Comparison of ENCODE assay signal across 27 mouse cellular contexts in genomic region chr7:111770585-111770984, GRCm38 (mm10). TPM values are rescaled to one million over a fixed set of nuclear protein-coding genes. Genes with fewer than 3 reads are reported as not detected.
A peak's percentile ranks its signal among the peaks of the same experiment; 100 is the strongest.
DNase-seq lines count a peak whose midpoint lies in the region; ATAC-seq and TF ChIP-seq lines count a peak whose summit lies in the region.
"Had no signal": no experiment of that assay in that cellular context is flagged by ENCODE, and none has a peak within 500 bp of the region (broad histone marks: within the 10 kb centered on the region; RNA-seq: fewer than 3 reads in every experiment).

No protein-coding gene starts in this region.

- DNase-seq in kidney, adult 18-20 months, result peak; percentile 13
- no peak for DNase-seq in kidney, postnatal 25 days
- no peak for DNase-seq in kidney, postnatal 14 days
- DNase-seq in lung, postnatal 14 days, result no peak
- peak; percentile 61 for DNase-seq in lung, postnatal 25 days (ENCODE audit: low spot score)
- no peak for DNase-seq in thymus, adult 2 months
- DNase-seq: adrenal gland, adult 8-10 months; adrenal gland, postnatal 25 days; cerebellum, adult 11-12 months; cerebellum, adult 8-10 months; cerebellum, postnatal 10 days; cerebellum, postnatal 36 days; embryo, embryonic 11 days; gastrocnemius, postnatal 25 days; heart, adult 18-20 months; heart, postnatal 14 days; heart, postnatal 4 days had no signal

- no peak overlapping the region for H3K4me3 ChIP-seq in kidney, embryonic 15.5 days (replicated peaks)
- H3K4me3 ChIP-seq in lung, embryonic 16.5 days (ENCODE audit: low read length), result no peak overlapping the region
- no peak overlapping the region for H3K4me3 ChIP-seq in thymus, adult 2 months (ENCODE audit: control insufficient read depth, insufficient read depth, low read length)
- H3K4me3 ChIP-seq: embryonic facial prominence, embryonic 10.5 days; embryonic facial prominence, embryonic 13.5 days; erythroblast, embryonic 14.5 days; forebrain, embryonic 12.5 days; forebrain, embryonic 15.5 days; heart, embryonic 10.5 days; heart, embryonic 13.5 days had no signal

- no peaks in the 10 kb centered on the region for H3K36me3 ChIP-seq in kidney, embryonic 15.5 days
- H3K36me3 ChIP-seq in lung, embryonic 16.5 days (ENCODE audit: control insufficient read depth, insufficient read depth, low read length), result no peaks in the 10 kb centered on the region
- no peaks in the 10 kb centered on the region for H3K36me3 ChIP-seq in thymus, adult 2 months (ENCODE audit: control insufficient read depth, insufficient read depth, low read length)
- H3K36me3 ChIP-seq: embryonic facial prominence, embryonic 10.5 days; embryonic facial prominence, embryonic 13.5 days; forebrain, embryonic 12.5 days; forebrain, embryonic 15.5 days; heart, embryonic 10.5 days had no signal

- H3K4me1 ChIP-seq in kidney, embryonic 15.5 days, result peaks cover 36% of the 10 kb centered on the region
- peaks cover 22% of the 10 kb centered on the region for H3K4me1 ChIP-seq in lung, embryonic 16.5 days (replicated peaks; ENCODE audit: control insufficient read depth, insufficient read depth, low read length)
- H3K4me1 ChIP-seq in thymus, adult 2 months (replicated peaks; ENCODE audit: control insufficient read depth, insufficient read depth, low read length), result no peaks in the 10 kb centered on the region
- H3K4me1 ChIP-seq: embryonic facial prominence, embryonic 10.5 days; forebrain, embryonic 12.5 days had no signal

- H3K4me2 ChIP-seq in kidney, embryonic 15.5 days, result no peak overlapping the region
- no peak overlapping the region for H3K4me2 ChIP-seq in lung, embryonic 16.5 days (ENCODE audit: low read depth, low read length)
- H3K4me2 ChIP-seq: embryonic facial prominence, embryonic 13.5 days; forebrain, embryonic 12.5 days; forebrain, embryonic 15.5 days; heart, embryonic 13.5 days had no signal

- H3K9ac ChIP-seq in kidney, embryonic 15.5 days, result no peak overlapping the region
- no peak overlapping the region for H3K9ac ChIP-seq in lung, embryonic 16.5 days (ENCODE audit: low read length)
- H3K9ac ChIP-seq: embryonic facial prominence, embryonic 13.5 days; forebrain, embryonic 12.5 days; forebrain, embryonic 15.5 days; heart, embryonic 13.5 days had no signal

- TF ChIP-seq CTCF in thymus, adult 2 months (IDR thresholded peaks at IDR 0.05; ENCODE audit: borderline replicate concordance, control insufficient read depth, extremely low read depth, insufficient read depth, low read length, poor library complexity), result no peak

- peak overlapping the region; percentile 79 for H3K27ac ChIP-seq in kidney, embryonic 15.5 days
- no peak overlapping the region for H3K27ac ChIP-seq in lung, embryonic 16.5 days (ENCODE audit: low read length)
- no peak overlapping the region for H3K27ac ChIP-seq in thymus, adult 2 months (ENCODE audit: control insufficient read depth, insufficient read depth, low read length)
- H3K27ac ChIP-seq: embryonic facial prominence, embryonic 10.5 days; embryonic facial prominence, embryonic 13.5 days; forebrain, embryonic 12.5 days; forebrain, embryonic 15.5 days; heart, embryonic 10.5 days; heart, embryonic 13.5 days had no signal

- H3K27me3 ChIP-seq in kidney, embryonic 15.5 days, result no peaks in the 10 kb centered on the region
- no peaks in the 10 kb centered on the region for H3K27me3 ChIP-seq in lung, embryonic 16.5 days (ENCODE audit: control insufficient read depth, insufficient read depth, low read depth, low read length)
- no peaks in the 10 kb centered on the region for H3K27me3 ChIP-seq in thymus, adult 2 months (ENCODE audit: control insufficient read depth, insufficient read depth, low read length)
- H3K27me3 ChIP-seq: embryonic facial prominence, embryonic 13.5 days; forebrain, embryonic 12.5 days; forebrain, embryonic 15.5 days; heart, embryonic 13.5 days had no signal

- WGBS in kidney, embryonic 15.5 days, result 79% methylated on average over 3 of the region's 3 CpGs
- 55% methylated on average over 3 of the region's 3 CpGs for WGBS in lung, embryonic 16.5 days
- 83% methylated on average over 3 of the region's 3 CpGs for WGBS in thymus, adult 2 months

- no peaks in the 10 kb centered on the region for H3K9me3 ChIP-seq in kidney, embryonic 15.5 days (replicated peaks)
- H3K9me3 ChIP-seq in lung, embryonic 16.5 days (ENCODE audit: control insufficient read depth, low read length), result no peaks in the 10 kb centered on the region
- H3K9me3 ChIP-seq: embryonic facial prominence, embryonic 10.5 days; embryonic facial prominence, embryonic 13.5 days; forebrain, embryonic 12.5 days; forebrain, embryonic 15.5 days; heart, embryonic 10.5 days; heart, embryonic 13.5 days had no signal

- TF ChIP-seq POLR2A in thymus, adult 2 months (IDR thresholded peaks at IDR 0.05; ENCODE audit: control insufficient read depth, extremely low read depth, insufficient read depth, low read length, poor library complexity), result no peak

- ATAC-seq in kidney, embryonic 15.5 days (replicated peaks; ENCODE audit: low FRiP score), result no peak
- ATAC-seq in lung, embryonic 16.5 days (ENCODE audit: low read depth), result peak; percentile 37; the same call in 1 of the 2 replicates
- ATAC-seq: activated CD4-positive, CD25-positive, alpha-beta regulatory T cell, adult 4 months; forebrain, embryonic 15.5 days had no signal

RNA-seq across cellular contexts. Expression of gene Galnt18, which starts 9.2 kb away (rescaled TPM):
- 29.2 and 31.8 TPM in 2 replicates for polyA plus RNA-seq in kidney, embryonic 15.5 days (2015; fragmentation: Nextera tagmentation; extraction: Ambion mirVana)
- polyA plus RNA-seq in lung, embryonic 16.5 days (2015; fragmentation: Nextera tagmentation; extraction: Ambion mirVana), result 48.0 and 56.5 TPM in 2 replicates
- 10.8 and 13.6 TPM in 2 replicates for polyA plus RNA-seq in thymus, adult 2 months (2012; rRNA removed)
- polyA plus RNA-seq: activated CD4-positive, CD25-positive, alpha-beta regulatory T cell, adult 4 months; erythroblast, embryonic 14.5 days had no signal

Comparison
In these comparisons a context has a peak if more than half of its experiments do, and no peak if none do; other contexts are left out.
1. DNase-seq: peak in kidney, adult 18-20 months (single experiment) and lung, postnatal 25 days (single experiment); none in kidney, postnatal 25 days (0 of 2), kidney, postnatal 14 days (single experiment), lung, postnatal 14 days (single experiment) and thymus, adult 2 months (single experiment).